Mouse (Mus musculus): ENCODE measurements around the gene Syf2. TPM values are rescaled to one million over a fixed set of nuclear protein-coding genes. Genes with fewer than 3 reads are reported as not detected.
A peak's percentile ranks its signal among the peaks of the same experiment; 100 is the strongest.

The Syf2 gene
- polyA plus RNA-seq, 1 experiment = 165 TPM

- Histone ChIP-seq H3K4me1 (ENCODE audit: control insufficient read depth, insufficient read depth, low read length) (peaks cover 8% of the 10 kb centered on the region), H3K27ac (ENCODE audit: control insufficient read depth, insufficient read depth, low read depth, low read length, poor library complexity) (no peak overlapping the region), H3K4me3 (replicated peaks; ENCODE audit: control insufficient read depth, low read depth, low read length) (peak overlapping the region; percentile 37)
- 28% methylated on average over 3 of the region's 3 CpGs for WGBS
- TF ChIP-seq CTCF (IDR thresholded peaks at IDR 0.05; ENCODE audit: control insufficient read depth, insufficient read depth, low read length) = peak; percentile 87
- no peak for TF ChIP-seq POLR2A (IDR thresholded peaks at IDR 0.05; ENCODE audit: borderline replicate concordance, control insufficient read depth, low read depth, low read length)
Measured at GRCm38 (mm10) chr4:134913413-134913812, 17.3 kb upstream of the Syf2 start.

- Histone ChIP-seq H3K4me1 (ENCODE audit: control insufficient read depth, insufficient read depth, low read length) (peaks cover 8% of the 10 kb centered on the region), H3K27ac (ENCODE audit: control insufficient read depth, insufficient read depth, low read depth, low read length, poor library complexity) (peak overlapping the region; percentile 99), H3K4me3 (replicated peaks; ENCODE audit: control insufficient read depth, low read depth, low read length) (peak overlapping the region; percentile 82)
- TF ChIP-seq CTCF (IDR thresholded peaks at IDR 0.05; ENCODE audit: control insufficient read depth, insufficient read depth, low read length) (no peak), POLR2A (IDR thresholded peaks at IDR 0.05; ENCODE audit: borderline replicate concordance, control insufficient read depth, low read depth, low read length) (no peak)
- WGBS = under 1% methylated on average over 43 of the region's 43 CpGs
Measured at GRCm38 (mm10) chr4:134914122-134914863, 16.4 kb upstream of the Syf2 start.

- peak within 1 kb of the TSS; percentile 82 for H3K4me3 ChIP-seq (replicated peaks; ENCODE audit: control insufficient read depth, low read depth, low read length)
- H3K4me1 ChIP-seq (ENCODE audit: control insufficient read depth, insufficient read depth, low read length) = peaks cover 8% of the 10 kb centered on the region
- under 1% methylated on average over 25 of the region's 25 CpGs for WGBS
- H3K27ac ChIP-seq (ENCODE audit: control insufficient read depth, insufficient read depth, low read depth, low read length, poor library complexity) = peak within 1 kb of the TSS; percentile 99
- TF ChIP-seq CTCF (IDR thresholded peaks at IDR 0.05; ENCODE audit: control insufficient read depth, insufficient read depth, low read length) (no peak), POLR2A (IDR thresholded peaks at IDR 0.05; ENCODE audit: borderline replicate concordance, control insufficient read depth, low read depth, low read length) (peak; percentile 76; the same call in 1 of the 2 replicates)
Measured at GRCm38 (mm10) chr4:134914864-134915209, 15.9 kb upstream of the Syf2 start, which contains the start of gene Tmem50a. Tmem50a (minus strand) TSS chr4:134915024.

GRCm38 (mm10) chr4:134915223-134916050 lies 15.3 kb upstream of the Syf2 start:
- Histone ChIP-seq H3K4me1 (ENCODE audit: control insufficient read depth, insufficient read depth, low read length) (peaks cover 8% of the 10 kb centered on the region), H3K4me3 (replicated peaks; ENCODE audit: control insufficient read depth, low read depth, low read length) (no peak overlapping the region), H3K27ac (ENCODE audit: control insufficient read depth, insufficient read depth, low read depth, low read length, poor library complexity) (peak overlapping the region; percentile 59)
- 63% methylated on average over 14 of the region's 14 CpGs for WGBS
- TF ChIP-seq POLR2A (IDR thresholded peaks at IDR 0.05; ENCODE audit: borderline replicate concordance, control insufficient read depth, low read depth, low read length) = no peak
- no peak for TF ChIP-seq CTCF (IDR thresholded peaks at IDR 0.05; ENCODE audit: control insufficient read depth, insufficient read depth, low read length)

- Histone ChIP-seq H3K27ac (ENCODE audit: control insufficient read depth, insufficient read depth, low read depth, low read length, poor library complexity) (peak overlapping the region; percentile 18), H3K4me3 (replicated peaks; ENCODE audit: control insufficient read depth, low read depth, low read length) (no peak overlapping the region), H3K4me1 (ENCODE audit: control insufficient read depth, insufficient read depth, low read length) (peaks cover 10% of the 10 kb centered on the region)
- WGBS = 33% methylated on average over 3 of the region's 3 CpGs
- TF ChIP-seq CTCF (IDR thresholded peaks at IDR 0.05; ENCODE audit: control insufficient read depth, insufficient read depth, low read length) (no peak), POLR2A (IDR thresholded peaks at IDR 0.05; ENCODE audit: borderline replicate concordance, control insufficient read depth, low read depth, low read length) (no peak)
Measured at GRCm38 (mm10) chr4:134917194-134917593, 13.5 kb upstream of the Syf2 start.

GRCm38 (mm10) chr4:134918381-134918780 lies 12.3 kb upstream of the Syf2 start:
- Histone ChIP-seq H3K4me3 (replicated peaks; ENCODE audit: control insufficient read depth, low read depth, low read length) (no peak overlapping the region), H3K4me1 (ENCODE audit: control insufficient read depth, insufficient read depth, low read length) (peaks cover 10% of the 10 kb centered on the region), H3K27ac (ENCODE audit: control insufficient read depth, insufficient read depth, low read depth, low read length, poor library complexity) (peak overlapping the region; percentile 77)
- WGBS = 9% methylated on average over 7 of the region's 7 CpGs
- TF ChIP-seq POLR2A (IDR thresholded peaks at IDR 0.05; ENCODE audit: borderline replicate concordance, control insufficient read depth, low read depth, low read length) (no peak), CTCF (IDR thresholded peaks at IDR 0.05; ENCODE audit: control insufficient read depth, insufficient read depth, low read length) (no peak)

- no peak for TF ChIP-seq POLR2A (IDR thresholded peaks at IDR 0.05; ENCODE audit: borderline replicate concordance, control insufficient read depth, low read depth, low read length)
- no peak for TF ChIP-seq CTCF (IDR thresholded peaks at IDR 0.05; ENCODE audit: control insufficient read depth, insufficient read depth, low read length)
- WGBS = 5% methylated on average over 12 of the region's 12 CpGs
- Histone ChIP-seq H3K4me3 (replicated peaks; ENCODE audit: control insufficient read depth, low read depth, low read length) (peak overlapping the region; percentile 12), H3K4me1 (ENCODE audit: control insufficient read depth, insufficient read depth, low read length) (peaks cover 10% of the 10 kb centered on the region), H3K27ac (ENCODE audit: control insufficient read depth, insufficient read depth, low read depth, low read length, poor library complexity) (peak overlapping the region; percentile 82)
Measured at GRCm38 (mm10) chr4:134919733-134920540, 10.8 kb upstream of the Syf2 start.

Measured in bone marrow, adult 2 months (tissue).